Mouse (Mus musculus): Measurements from ENCODE around the gene Prpf8.

The Prpf8 gene

GRCm38 (mm10) chr11:75460103-75460843 lies 26.3 kb upstream of the Prpf8 start:
- peak; percentile 93 for DNase-seq

DNA sequence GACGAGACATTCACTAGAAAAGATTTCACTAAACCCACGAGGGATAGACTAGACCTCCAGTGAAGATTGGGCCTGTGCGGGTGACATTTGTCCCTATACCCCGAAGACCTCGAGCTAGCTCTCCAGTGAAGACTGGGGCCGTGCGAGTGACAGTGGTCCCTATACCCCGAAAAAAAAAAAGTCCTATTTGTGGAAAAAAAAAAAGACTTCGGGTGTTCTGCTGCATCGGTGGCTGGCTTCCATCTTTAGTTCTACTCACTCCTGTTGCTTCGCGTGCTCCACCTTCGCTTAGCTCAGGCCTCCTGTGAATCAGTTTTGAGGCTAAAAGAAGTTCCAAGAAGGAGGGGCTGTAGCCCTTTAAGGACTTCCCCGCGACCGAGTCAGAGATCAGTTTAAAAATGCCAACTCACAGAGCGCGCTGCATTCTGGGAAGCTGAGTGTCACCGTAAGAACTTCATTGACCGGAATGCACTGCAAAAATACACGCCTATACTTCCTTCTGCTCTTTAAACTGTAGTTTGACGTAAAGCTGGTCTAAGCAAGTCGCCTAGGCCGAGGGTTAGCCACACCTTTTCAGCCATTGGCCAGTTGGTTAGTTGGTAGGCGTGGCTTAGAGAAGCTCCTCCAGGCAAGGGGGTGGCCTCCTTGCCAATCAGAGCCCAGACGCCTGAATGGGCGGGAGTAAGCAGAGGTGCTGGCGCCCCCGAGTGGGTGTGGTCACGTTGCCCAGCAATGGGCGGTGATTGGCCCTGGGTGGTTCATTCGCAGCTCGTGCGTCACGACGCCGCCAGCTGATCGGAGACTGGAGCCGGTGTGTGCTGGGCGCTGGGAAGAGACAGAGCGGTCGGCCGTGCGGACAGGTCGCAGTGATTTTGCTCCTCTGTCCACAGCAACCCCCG lies 25.5 kb upstream of the Prpf8 start, which contains the start of gene Tlcd2:
Tlcd2 (plus strand) TSS at position 872 of the 899 bp plus-strand sequence.
- peak; percentile 100 for DNase-seq

- no peak for DNase-seq
Observed at GRCm38 (mm10) chr11:75461743-75462252, 24.8 kb upstream of the Prpf8 start.

DNA sequence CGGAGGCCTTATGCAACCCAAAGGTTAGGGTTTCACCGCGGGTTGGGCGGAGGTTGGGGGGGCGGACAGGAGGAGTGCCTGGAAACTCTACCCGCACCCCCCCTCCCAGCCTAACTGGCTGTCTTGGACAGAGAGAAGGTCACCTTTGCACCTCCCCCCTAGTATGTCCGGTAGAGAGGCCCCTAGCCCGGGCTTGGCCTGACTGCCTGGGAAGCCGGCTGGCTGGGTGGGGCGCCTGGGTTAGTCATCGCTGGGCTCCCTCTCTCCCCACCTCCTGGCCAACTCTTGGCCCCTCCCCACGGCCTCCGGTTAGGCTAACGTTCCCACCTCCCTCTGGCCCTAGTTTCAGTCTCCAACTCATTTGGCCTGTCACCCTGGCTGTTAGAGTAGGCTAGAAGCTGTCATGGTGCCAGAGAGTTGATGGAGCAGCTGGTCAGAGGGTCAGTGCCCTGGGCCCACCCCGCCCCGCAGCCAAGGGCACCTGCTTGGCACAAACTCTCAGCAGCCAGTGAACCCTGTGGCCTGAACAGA lies 24.3 kb upstream of the Prpf8 start:
- no peak for DNase-seq

DNA sequence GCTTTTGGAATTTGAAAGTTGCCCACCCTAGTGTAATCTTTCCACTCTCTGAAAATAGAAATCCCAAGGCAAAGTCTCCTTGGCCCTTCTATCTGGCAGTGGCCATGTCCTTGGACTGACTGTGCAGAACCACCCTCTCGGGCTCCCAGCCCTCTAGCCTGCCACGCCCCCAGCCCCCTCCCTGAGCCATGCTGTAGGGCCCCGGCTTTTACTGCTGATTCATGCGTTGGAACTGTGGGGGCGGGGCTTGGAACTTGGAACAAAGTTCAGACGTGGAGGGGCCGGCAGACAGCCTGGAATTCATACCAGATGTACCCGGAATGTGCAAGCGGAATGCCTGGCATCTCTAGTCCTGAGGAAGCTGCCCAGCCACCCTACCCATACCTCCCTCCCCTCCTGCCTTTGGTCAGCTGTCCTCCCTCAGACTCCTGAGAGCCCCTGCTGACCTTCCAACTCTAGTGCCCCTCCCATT lies 23.7 kb upstream of the Prpf8 start:
- peak; percentile 64 for DNase-seq

GRCm38 (mm10) chr11:75463624-75464023 lies 23.0 kb upstream of the Prpf8 start:
- no peak for DNase-seq

DNA sequence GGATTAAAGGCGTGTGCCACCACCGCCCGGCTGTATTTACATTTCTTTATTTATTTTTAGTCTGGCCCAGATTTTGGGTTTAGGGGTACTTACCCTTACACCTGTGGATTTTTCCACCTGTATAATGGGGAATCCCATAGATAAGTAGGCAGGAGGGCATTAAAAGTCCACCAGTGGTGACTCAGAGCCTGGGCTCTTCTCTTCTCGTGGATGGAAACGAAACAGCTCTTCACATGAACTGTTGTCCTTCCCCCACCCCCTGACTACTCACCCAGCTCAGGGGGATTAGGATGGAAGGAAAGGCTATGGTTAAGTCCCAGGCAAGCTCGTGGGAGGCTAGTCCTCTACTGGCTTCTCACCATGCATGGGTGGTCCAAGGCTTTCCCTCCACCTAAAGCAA lies 22.2 kb upstream of the Prpf8 start:
- no peak for DNase-seq

DNA sequence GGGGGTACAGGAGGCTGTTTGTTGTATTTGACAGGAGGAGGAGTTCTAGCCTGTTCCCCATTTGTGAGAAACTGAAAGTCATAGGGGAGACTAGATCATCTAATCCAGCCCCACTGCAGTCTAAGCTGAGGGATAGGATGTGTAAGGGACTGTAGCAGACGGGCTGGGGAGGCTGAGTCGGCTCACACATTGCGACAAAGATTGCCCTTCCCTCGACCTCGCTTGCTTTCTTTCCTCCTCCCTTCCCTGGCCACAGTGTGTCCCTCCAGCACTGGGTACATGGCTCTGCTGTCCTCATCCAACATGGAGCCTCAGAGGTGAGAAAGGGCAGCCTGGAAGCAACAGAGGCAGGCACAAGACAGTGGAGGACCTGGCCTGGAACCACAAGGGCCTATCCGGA lies 21.6 kb upstream of the Prpf8 start:
- no peak for DNase-seq

- no peak for DNase-seq
Observed at GRCm38 (mm10) chr11:75466731-75467505, 19.7 kb upstream of the Prpf8 start.

- DNase-seq: no peak
Observed at GRCm38 (mm10) chr11:75467512-75468215, 19.0 kb upstream of the Prpf8 start.

GRCm38 (mm10) chr11:75468410-75468809 lies 18.2 kb upstream of the Prpf8 start:
- DNase-seq: no peak

GRCm38 (mm10) chr11:75469261-75469660 lies 17.4 kb upstream of the Prpf8 start:
- no peak for DNase-seq

- DNase-seq: no peak
Observed at GRCm38 (mm10) chr11:75470675-75471074, 15.9 kb upstream of the Prpf8 start.

DNA sequence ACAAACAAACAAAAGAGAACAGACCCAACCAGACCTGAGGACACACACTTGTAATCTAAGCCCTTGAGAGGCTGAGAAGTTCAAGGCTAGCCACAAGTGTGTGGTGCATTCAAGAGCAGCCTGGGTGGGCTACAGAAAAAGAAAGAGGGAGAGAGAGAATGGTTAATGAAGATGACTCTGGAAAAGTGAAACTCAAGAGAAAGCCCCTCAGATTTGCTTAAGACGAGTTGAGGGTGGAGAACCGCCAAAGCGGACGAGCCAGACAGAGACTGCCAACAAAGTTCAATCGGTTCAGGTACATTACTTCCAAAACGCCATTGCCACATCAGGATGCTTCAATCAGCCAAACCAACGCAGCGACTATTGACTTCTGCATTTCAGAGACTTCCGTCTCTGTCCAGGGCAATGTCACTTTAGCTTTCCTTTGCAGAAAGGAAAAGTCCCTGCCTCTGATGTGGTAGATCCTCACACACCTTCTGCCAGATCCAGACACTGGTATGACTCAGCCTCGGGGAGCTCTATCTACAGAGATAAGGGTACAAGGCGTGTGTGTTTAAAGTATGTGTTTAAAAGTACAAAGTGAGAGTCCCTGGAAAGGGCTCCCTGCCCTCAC lies 14.0 kb upstream of the Prpf8 start:
- DNase-seq: no peak

DNA sequence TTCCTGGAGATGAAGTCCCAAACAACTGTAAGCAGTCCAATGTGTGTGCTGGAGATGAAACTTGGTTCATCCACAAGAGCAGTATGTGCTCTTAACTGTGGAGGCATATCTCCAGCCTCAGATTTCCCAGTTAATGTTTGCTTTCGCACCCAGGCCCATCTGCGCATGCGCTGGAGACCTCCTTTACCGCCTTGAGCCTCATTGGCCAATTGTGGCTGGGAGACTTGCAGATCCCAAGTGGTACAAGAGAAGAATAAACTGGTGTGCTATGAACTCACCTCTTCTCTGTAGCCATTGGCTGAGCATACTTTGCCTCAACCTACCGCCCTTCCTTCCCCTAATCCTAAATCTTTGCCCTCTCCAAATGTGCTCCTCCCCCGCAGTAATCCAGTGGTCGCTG lies 13.2 kb upstream of the Prpf8 start:
- DNase-seq: no peak

GRCm38 (mm10) chr11:75486192-75486591 lies 424 bp upstream of the Prpf8 start:
- no peak for DNase-seq

DNA sequence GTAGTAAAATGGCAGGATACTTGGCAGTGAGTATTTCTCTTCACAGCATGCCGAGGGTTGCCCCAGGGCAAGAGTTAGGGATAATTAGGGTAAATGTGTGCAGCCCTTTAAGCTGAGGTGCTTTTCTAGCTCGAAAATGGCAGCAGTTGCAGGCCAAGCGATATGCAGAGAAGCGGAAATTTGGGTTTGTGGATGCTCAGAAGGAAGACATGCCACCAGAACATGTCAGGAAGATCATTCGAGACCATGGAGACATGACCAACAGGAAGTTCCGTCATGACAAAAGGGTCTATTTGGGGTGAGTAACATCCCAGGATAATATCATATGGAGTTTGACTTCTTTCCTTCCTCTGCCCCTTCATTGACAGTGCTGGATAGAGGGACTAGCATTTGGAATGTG lies 880 bp downstream of the Prpf8 start:
- DNase-seq: no peak

DNA sequence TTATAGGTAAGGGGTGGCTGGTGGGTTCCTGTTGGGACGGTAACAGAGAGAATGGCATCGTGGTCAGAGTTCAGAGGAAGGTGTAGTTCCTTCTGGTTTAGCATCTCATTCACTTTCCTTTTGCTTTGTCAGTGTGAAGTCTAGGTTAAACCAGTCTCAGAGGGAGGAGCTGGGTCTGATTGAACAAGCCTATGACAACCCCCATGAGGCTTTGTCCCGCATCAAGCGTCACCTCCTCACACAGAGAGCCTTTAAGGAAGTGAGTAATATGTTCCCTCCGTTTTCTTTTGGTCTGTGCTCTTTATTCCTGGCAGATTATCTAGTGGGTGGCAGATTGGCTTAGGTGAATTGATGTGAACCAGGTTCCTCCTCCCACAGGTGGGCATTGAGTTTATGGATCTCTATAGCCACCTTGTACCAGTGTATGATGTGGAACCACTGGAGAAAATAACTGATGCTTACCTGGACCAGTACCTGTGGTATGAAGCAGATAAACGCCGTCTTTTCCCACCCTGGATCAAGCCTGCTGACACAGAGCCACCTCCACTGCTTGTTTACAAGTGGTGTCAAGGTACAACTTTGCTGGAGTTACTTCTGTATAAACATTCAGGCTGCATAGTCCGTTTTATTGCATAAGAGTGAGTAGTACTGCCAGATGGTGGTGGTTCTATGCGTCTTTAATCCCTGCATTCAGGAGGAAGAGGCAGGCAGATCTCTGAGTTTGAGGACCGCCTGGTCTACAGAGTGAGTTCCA lies 7.9 kb downstream of the Prpf8 start:
- DNase-seq: no peak

- DNase-seq: no peak
Observed at GRCm38 (mm10) chr11:75498126-75498525, 11.5 kb downstream of the Prpf8 start.

- DNase-seq: no peak
Observed at GRCm38 (mm10) chr11:75508162-75508561, 21.5 kb downstream of the Prpf8 start.

DNA sequence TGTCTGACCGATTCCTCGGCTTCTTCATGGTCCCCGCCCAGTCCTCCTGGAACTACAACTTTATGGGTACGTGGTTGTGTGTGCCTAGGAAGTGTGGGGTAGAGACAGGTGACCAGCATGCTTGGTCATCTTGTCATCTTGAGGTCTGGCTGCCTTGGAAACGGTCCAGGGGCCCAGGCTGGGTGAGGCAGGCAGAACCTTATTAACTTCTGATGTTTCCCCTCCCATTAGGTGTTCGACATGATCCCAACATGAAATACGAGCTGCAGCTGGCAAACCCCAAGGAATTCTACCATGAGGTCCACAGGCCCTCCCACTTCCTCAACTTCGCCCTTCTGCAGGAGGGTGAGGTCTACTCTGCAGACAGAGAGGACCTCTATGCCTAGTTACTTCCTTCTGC lies 22.3 kb downstream of the Prpf8 start:
- no peak for DNase-seq
